Mouse (Mus musculus) ES-E14 (cell line): Measurements from ENCODE around the gene Polg2. TPM values are rescaled to one million over a fixed set of nuclear protein-coding genes. Genes with fewer than 3 reads are reported as not detected.
A peak's percentile ranks its signal among the peaks of the same experiment; 100 is the strongest.

Source experiments
- DNase-seq: peaks from one replicate; pipeline ENCODE4 v3.0.0-alpha.2; 2013; ENCODE audit warnings: low read depth, low spot score
- H3K27ac ChIP-seq: 2 replicates; pipeline ENCODE4 v1.5.1; 2012; ENCODE audit warnings: low read depth, mild to moderate bottlenecking, low read length, moderate library complexity, mixed read lengths; ENCODE audit not compliant: poor library complexity, insufficient read depth, severe bottlenecking
- H3K36me3 ChIP-seq: 2 replicates; pipeline ENCODE4 v1.6.1; 2012; ENCODE audit warnings: mild to moderate bottlenecking, low read length, moderate library complexity, mixed read lengths; ENCODE audit not compliant: control insufficient read depth, poor library complexity, insufficient read depth, severe bottlenecking
- H3K4me1 ChIP-seq, 2 experiments: fragments of 150-350 bp in 1 of 2; sonication (generic) in 1 of 2; 2 replicates each; pipeline ENCODE4 v1.6.1; 2012; ENCODE audit warnings: low read length in 2 of 2, mild to moderate bottlenecking in 1 of 2, mixed read lengths in 1 of 2; ENCODE audit not compliant: control insufficient read depth in 2 of 2, insufficient read depth in 2 of 2, poor library complexity in 1 of 2
- H3K4me3 ChIP-seq, 2 experiments: fragments of 150-350 bp in 1 of 2; sonication (generic) in 1 of 2; 2 replicates each; pipeline ENCODE4 v1.5.1; 2012; ENCODE audit warnings: low read length in 2 of 2, low read depth in 1 of 2, mild to moderate bottlenecking in 1 of 2, mixed read lengths in 1 of 2; ENCODE audit not compliant: insufficient read depth in 1 of 2, poor library complexity in 1 of 2, severe bottlenecking in 1 of 2
- H3K9ac ChIP-seq: 2 replicates; pipeline ENCODE4 v1.6.1; 2012; ENCODE audit warnings: low read depth, mild to moderate bottlenecking, low read length, mixed read lengths; ENCODE audit not compliant: poor library complexity, insufficient read depth, severe bottlenecking
- H3K9me3 ChIP-seq: fragments of 150-350 bp; sonication (generic); 2 replicates; pipeline ENCODE4 v1.6.1; 2012; ENCODE audit warnings: low read depth, mild to moderate bottlenecking, low read length; ENCODE audit not compliant: control insufficient read depth, insufficient read depth
- CHD2 ChIP-seq: IDR thresholded peaks from 2 replicates; pipeline ENCODE4 v1.6.1; 2014; ENCODE audit warnings: mild to moderate bottlenecking, low read depth, low read length, inconsistent platforms
- HCFC1 ChIP-seq: IDR thresholded peaks from 2 replicates; pipeline ENCODE4 v1.6.1; 2012; ENCODE audit warnings: low read length, inconsistent platforms, borderline replicate concordance; ENCODE audit not compliant: insufficient read depth
- MAFK ChIP-seq: IDR thresholded peaks from 2 replicates; pipeline ENCODE4 v1.6.1; 2014; ENCODE audit warnings: mild to moderate bottlenecking, low read depth, low read length, inconsistent platforms; ENCODE audit not compliant: insufficient read depth
- ZC3H11A ChIP-seq: IDR thresholded peaks from 2 replicates; pipeline ENCODE4 v1.6.1; 2012; ENCODE audit warnings: low read depth, mild to moderate bottlenecking, inconsistent platforms, low read length, borderline replicate concordance
- ZNF384 ChIP-seq: IDR thresholded peaks from 2 replicates; pipeline ENCODE4 v1.6.1; 2012; ENCODE audit warnings: low read depth, low read length, inconsistent platforms
- in situ Hi-C, 2 experiments: fragments of 600-800 bp; cut with MboI; formaldehyde crosslinking; loops; one replicate each; pipeline ENCODE4 v1.15.1; 2025; ENCODE audit warnings: low sequenced_read_pairs in 2 of 2, inconsistent platforms in 1 of 2; ENCODE audit not compliant: unreplicated experiment in 2 of 2
- total RNA-seq: library from RNA; depleted of rRNA; stranded (reverse); fragments of 300-350 nt; gene quantifications from 2 replicates; pipeline ENCODE4 v1.2.3, GENCODE M21; 2012

Gene Polg2
- total RNA-seq, 1 experiment: 8.7 TPM

- in situ Hi-C loops: no loop called here
- H3K9ac ChIP-seq: no peak overlapping the region
- DNase-seq: no peak
- peaks cover 29% of the 10 kb centered on the region for H3K36me3 ChIP-seq
- no peaks in the 10 kb centered on the region for H3K9me3 ChIP-seq
- no peaks in the 10 kb centered on the region for H3K4me1 ChIP-seq
- H3K27ac ChIP-seq: no peak overlapping the region
- TF ChIP-seq CHD2: no peak
- TF ChIP-seq ZC3H11A: no peak
- no peak for TF ChIP-seq MAFK
- no peak for TF ChIP-seq HCFC1
- TF ChIP-seq ZNF384: no peak
- no peak overlapping the region for H3K4me3 ChIP-seq
Measured at GRCm38 (mm10) chr11:106802069-106802627, 22.8 kb upstream of the Polg2 start.

GRCm38 (mm10) chr11:106795679-106796078, 16.3 kb upstream of the Polg2 start:
- Histone ChIP-seq H3K4me3 (no peak overlapping the region), H3K27ac (no peak overlapping the region), H3K9ac (no peak overlapping the region), H3K4me1 (no peaks in the 10 kb centered on the region), H3K9me3 (no peaks in the 10 kb centered on the region), H3K36me3 (peaks cover 23% of the 10 kb centered on the region)
- no peak for DNase-seq
- in situ Hi-C loops: no loop called here
- TF ChIP-seq HCFC1: no peak
- TF ChIP-seq MAFK: no peak
- no peak for TF ChIP-seq ZC3H11A
- no peak for TF ChIP-seq ZNF384
- TF ChIP-seq CHD2: no peak

GRCm38 (mm10) chr11:106793846-106794245, 14.5 kb upstream of the Polg2 start:
- Histone ChIP-seq H3K9ac (no peak overlapping the region), H3K4me3 (no peak overlapping the region), H3K4me1 (peaks cover 0 to 2% of the 10 kb centered on the region in 2 experiments; a peak in 1 of 4 replicates), H3K36me3 (peaks cover 13% of the 10 kb centered on the region), H3K9me3 (no peaks in the 10 kb centered on the region), H3K27ac (no peak overlapping the region)
- TF ChIP-seq HCFC1 (no peak), MAFK (no peak), ZC3H11A (no peak), ZNF384 (no peak), CHD2 (no peak)
- in situ Hi-C loops: no loop called here
- no peak for DNase-seq

GRCm38 (mm10) chr11:106789649-106790048, 10.3 kb upstream of the Polg2 start:
- peak overlapping the region; percentile 97 for H3K9ac ChIP-seq
- DNase-seq: no peak
- TF ChIP-seq ZNF384 (no peak), MAFK (no peak), HCFC1 (no peak), CHD2 (no peak), ZC3H11A (no peak)
- in situ Hi-C loops: no loop called here
- H3K36me3 ChIP-seq: peaks cover 24% of the 10 kb centered on the region
- peaks cover 0 to 2% of the 10 kb centered on the region in 2 experiments; a peak in 1 of 4 replicates for H3K4me1 ChIP-seq
- H3K4me3 ChIP-seq: peak overlapping the region; percentile 89 to 93
- no peak overlapping the region; the same call in 1 of the 2 replicates for H3K27ac ChIP-seq
- no peaks in the 10 kb centered on the region for H3K9me3 ChIP-seq
